Mouse (Mus musculus) hindbrain, embryonic 12.5 days (tissue): ENCODE results near the gene Hist1h2ak. TPM values are rescaled to one million over a fixed set of nuclear protein-coding genes. Genes with fewer than 3 reads are reported as not detected.
"Not testable (repeated sequence)": the region's sequence is repeated elsewhere in the genome, so short reads cannot be mapped to it uniquely, and the experiment has no call there.

Source experiments
- ATAC-seq: fragments of 200-750 bp; cut with Nextera tagmentation; 2 replicates; pipeline ENCODE4 v1.8.0; 2017; ENCODE audit warnings: moderate TSS enrichment; ENCODE audit not compliant: low FRiP score
- H3K27ac ChIP-seq: fragments of 300-500 bp; sonication (generic); 2 replicates; pipeline ENCODE4 v1.5.1; 2016; ENCODE audit warnings: mild to moderate bottlenecking
- H3K27me3 ChIP-seq: fragments of 300-500 bp; sonication (generic); 2 replicates; pipeline ENCODE4 v1.6.1; 2016; ENCODE audit warnings: mild to moderate bottlenecking
- H3K36me3 ChIP-seq: fragments of 300-500 bp; sonication (generic); 2 replicates; pipeline ENCODE4 v1.6.1; 2016; ENCODE audit warnings: mild to moderate bottlenecking
- H3K4me1 ChIP-seq: fragments of 300-500 bp; sonication (generic); 2 replicates; pipeline ENCODE4 v1.6.1; 2016
- H3K4me2 ChIP-seq: fragments of 300-500 bp; sonication (generic); replicated peaks from 2 replicates; pipeline ENCODE4 v1.6.1; 2016; ENCODE audit warnings: mild to moderate bottlenecking
- H3K4me3 ChIP-seq: fragments of 300-500 bp; sonication (generic); 2 replicates; pipeline ENCODE4 v1.5.1; 2016; ENCODE audit warnings: mild to moderate bottlenecking
- H3K9ac ChIP-seq: fragments of 300-500 bp; sonication (generic); 2 replicates; pipeline ENCODE4 v1.6.1; 2016; ENCODE audit warnings: mild to moderate bottlenecking, moderate library complexity
- H3K9me3 ChIP-seq: fragments of 300-500 bp; sonication (generic); replicated peaks from 2 replicates; pipeline ENCODE4 v1.6.1; 2016; ENCODE audit warnings: mild to moderate bottlenecking
- WGBS: fragments of 180-500 bp; shearing (Covaris S2); methylation state at CpG from one replicate; pipeline ENCODE4 v1.1.7; 2016; 5-methylcytosine and 5-hydroxymethylcytosine counted together
- polyA plus RNA-seq: library from polyadenylated mRNA; unstranded; fragments of >200 nt; fragmentation: Nextera tagmentation; extraction: Ambion mirVana; gene quantifications from 2 replicates; pipeline ENCODE4 v1.2.1, GENCODE M21; 2016

The Hist1h2ak gene
- polyA plus RNA-seq = 12.2 and 28.3 TPM in 2 replicates

GRCm38 (mm10) chr13:21753524-21754285 lies at the start of gene Hist1h2ak, which contains the start of gene Hist1h2bn:
TSS of gene Hist1h2ak (minus strand) at chr13:21753827.
TSS of gene Hist1h2bn (plus strand) at chr13:21754123.
- peak within 1 kb of the TSS; percentile 71 for H3K4me2 ChIP-seq
- not testable (repeated sequence) for H3K9me3 ChIP-seq, H3K36me3 ChIP-seq, H3K27me3 ChIP-seq
- peak within 1 kb of the TSS; percentile 68 for H3K9ac ChIP-seq
- H3K4me1 ChIP-seq = peaks cover 24% of the 10 kb centered on the region
- peak within 1 kb of the TSS; percentile 93 for H3K27ac ChIP-seq
- peak within 1 kb of the TSS; percentile 44 for H3K4me3 ChIP-seq
- peak; percentile 94 for ATAC-seq
- under 1% methylated on average over 48 of the region's 50 CpGs for WGBS

GRCm38 (mm10) chr13:21803058-21803457 lies 49.4 kb upstream of the Hist1h2ak start:
- H3K27me3 ChIP-seq, H3K4me3 ChIP-seq, H3K9ac ChIP-seq, H3K36me3 ChIP-seq, H3K9me3 ChIP-seq, H3K4me2 ChIP-seq, H3K4me1 ChIP-seq, H3K27ac ChIP-seq: not testable (repeated sequence)
- no CpG with 5 or more reads among the region's 4 CpGs for WGBS
- peak; percentile 80 for ATAC-seq

DNA sequence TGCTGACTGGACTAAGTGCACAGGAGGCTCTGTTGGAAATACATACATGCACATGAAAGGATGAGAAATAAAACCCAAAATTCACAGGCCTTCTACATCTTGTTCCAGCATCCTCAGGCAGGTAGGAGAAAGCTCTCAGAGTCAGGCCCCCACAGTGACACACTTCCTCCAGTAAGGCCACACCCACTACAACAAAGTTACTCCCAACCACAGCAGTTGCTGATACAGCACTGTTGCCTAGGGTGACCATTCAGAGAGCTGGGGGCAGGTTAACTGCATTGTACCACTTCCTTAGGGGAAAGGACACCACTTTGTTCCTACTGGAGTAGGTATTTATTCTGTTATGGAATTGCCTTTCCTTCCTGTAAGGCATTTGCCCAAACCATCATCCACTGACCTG lies 43.5 kb upstream of the Hist1h2ak start:
- H3K36me3 ChIP-seq, H3K4me1 ChIP-seq, H3K9me3 ChIP-seq, H3K4me3 ChIP-seq, ATAC-seq, H3K9ac ChIP-seq, H3K4me2 ChIP-seq, H3K27me3 ChIP-seq, H3K27ac ChIP-seq: not testable (repeated sequence)

- 0 out of 2 replicates have a peak, but pooled peaks cover 3% of the 10 kb centered on the region for H3K27me3 ChIP-seq
- no peak overlapping the region for H3K9ac ChIP-seq
- H3K4me3 ChIP-seq = no peak overlapping the region
- no peak overlapping the region for H3K27ac ChIP-seq
- WGBS = 92% methylated on average over 7 of the region's 7 CpGs
- H3K4me1 ChIP-seq = peaks cover 4% of the 10 kb centered on the region
- H3K4me2 ChIP-seq = no peak overlapping the region
- ATAC-seq = no peak
- no peaks in the 10 kb centered on the region for H3K36me3 ChIP-seq
- H3K9me3 ChIP-seq = no peaks in the 10 kb centered on the region
These were observed 42.0 kb upstream of the Hist1h2ak start for GRCm38 (mm10) chr13:21795584-21795983.

GRCm38 (mm10) chr13:21790601-21791283 lies 37.1 kb upstream of the Hist1h2ak start:
- Histone ChIP-seq H3K36me3 (no peaks in the 10 kb centered on the region), H3K4me2 (peak overlapping the region; percentile 35), H3K27ac (no peak overlapping the region), H3K4me3 (no peak overlapping the region), H3K9ac (0 out of 2 replicates have a peak overlapping the region, but pooled peaks have one; percentile 35), H3K9me3 (no peaks in the 10 kb centered on the region), H3K4me1 (peaks cover 15% of the 10 kb centered on the region), H3K27me3 (0 out of 2 replicates have a peak, but pooled peaks cover 4% of the 10 kb centered on the region)
- 6% methylated on average over 18 of the region's 18 CpGs for WGBS
- no peak for ATAC-seq

GRCm38 (mm10) chr13:21789925-21790324 lies 36.3 kb upstream of the Hist1h2ak start:
- 0 out of 2 replicates have a peak, but pooled peaks cover 4% of the 10 kb centered on the region for H3K27me3 ChIP-seq
- no peak overlapping the region for H3K4me2 ChIP-seq
- WGBS = 54% methylated on average over 6 of the region's 6 CpGs
- H3K27ac ChIP-seq = no peak overlapping the region
- no peak overlapping the region for H3K4me3 ChIP-seq
- H3K36me3 ChIP-seq = no peaks in the 10 kb centered on the region
- H3K9ac ChIP-seq = no peak overlapping the region
- ATAC-seq = no peak
- H3K4me1 ChIP-seq = peaks cover 15% of the 10 kb centered on the region
- no peaks in the 10 kb centered on the region for H3K9me3 ChIP-seq

GRCm38 (mm10) chr13:21787760-21788593 lies 34.4 kb upstream of the Hist1h2ak start:
- H3K27ac ChIP-seq = peak overlapping the region; percentile 74
- H3K4me2 ChIP-seq = peak overlapping the region; percentile 59
- 11% methylated on average over 17 of the region's 21 CpGs for WGBS
- H3K27me3 ChIP-seq = 0 out of 2 replicates have a peak, but pooled peaks cover 4% of the 10 kb centered on the region
- H3K36me3 ChIP-seq = no peaks in the 10 kb centered on the region
- H3K9ac ChIP-seq = peak overlapping the region; percentile 45; the same call in 1 of the 2 replicates
- ATAC-seq = peak; percentile 33
- no peaks in the 10 kb centered on the region for H3K9me3 ChIP-seq
- H3K4me3 ChIP-seq = peak overlapping the region; percentile 25
- peaks cover 23% of the 10 kb centered on the region for H3K4me1 ChIP-seq

GRCm38 (mm10) chr13:21786899-21787629 lies 33.4 kb upstream of the Hist1h2ak start, which contains the start of the genes Hist1h2an and Hist1h2bp:
TSS of gene Hist1h2an (minus strand) at chr13:21787218.
TSS of gene Hist1h2bp (plus strand) at chr13:21787461.
- Histone ChIP-seq H3K4me1 (peaks cover 31% of the 10 kb centered on the region), H3K9ac (peak within 1 kb of the TSS; percentile 47), H3K4me2 (peak within 1 kb of the TSS; percentile 59), H3K27ac (peak within 1 kb of the TSS; percentile 82), H3K4me3 (peak within 1 kb of the TSS; percentile 33)
- peak; percentile 97 for ATAC-seq
- WGBS = under 1% methylated on average over 44 of the region's 63 CpGs
- not testable (repeated sequence) for H3K27me3 ChIP-seq, H3K9me3 ChIP-seq, H3K36me3 ChIP-seq

DNA sequence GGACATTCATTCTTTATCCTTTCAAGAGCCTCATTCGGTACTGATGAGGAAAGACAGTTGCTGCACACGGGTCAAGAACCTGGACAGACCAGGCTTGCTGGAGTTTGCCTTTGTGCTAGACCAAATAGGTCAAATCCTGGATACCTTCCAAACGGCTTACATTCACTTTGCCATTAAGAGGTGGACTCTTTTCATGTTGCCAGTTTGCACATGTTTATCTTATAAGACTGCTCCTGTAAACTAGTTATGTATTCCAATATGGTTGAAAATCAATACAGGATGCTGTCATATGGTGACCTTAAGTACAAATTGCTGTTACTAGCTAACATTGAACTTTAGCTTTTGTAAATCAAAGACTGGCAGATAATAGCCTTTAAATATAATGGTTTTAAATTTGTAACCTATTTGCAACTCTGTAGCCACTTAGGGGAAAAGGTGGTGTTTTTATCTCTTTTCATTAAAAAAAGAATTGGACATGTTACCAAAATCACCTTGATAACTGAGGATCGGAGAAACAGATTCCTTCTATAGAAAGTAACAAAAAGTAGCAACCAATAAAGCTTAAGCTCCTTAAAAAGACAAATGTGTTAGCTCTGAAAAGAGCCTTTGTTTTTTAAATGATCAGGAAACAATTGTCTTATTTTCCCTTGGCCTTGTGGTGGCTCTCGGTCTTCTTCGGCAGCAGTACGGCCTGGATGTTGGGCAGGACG lies 32.7 kb upstream of the Hist1h2ak start:
- WGBS = 4% methylated on average over 8 of the region's 8 CpGs
- H3K9ac ChIP-seq = peak overlapping the region; percentile 47

DNA sequence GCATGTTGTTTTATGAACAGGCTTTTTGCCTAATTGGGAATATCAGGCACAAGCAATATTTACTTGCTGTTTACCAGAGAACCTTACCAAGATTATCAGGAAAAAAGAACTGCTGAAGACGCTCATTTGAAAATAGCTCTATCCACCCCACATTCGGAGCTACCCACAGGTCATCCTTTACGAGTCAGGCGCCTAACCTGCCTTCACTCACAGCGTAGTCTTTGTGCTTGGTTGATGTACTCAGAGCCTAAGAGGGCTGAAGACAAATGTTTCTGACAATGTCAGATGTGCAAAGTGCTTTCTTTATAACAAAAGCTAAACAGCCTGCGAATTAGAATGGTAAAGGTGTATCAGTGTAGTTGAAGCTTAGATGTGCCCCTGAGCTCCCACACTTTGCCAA lies 30.7 kb upstream of the Hist1h2ak start:
- 21% methylated on average over 6 of the region's 6 CpGs for WGBS
- ATAC-seq = no peak
- H3K9me3 ChIP-seq = no peaks in the 10 kb centered on the region
- H3K27me3 ChIP-seq = no peaks in the 10 kb centered on the region
- peaks cover 33% of the 10 kb centered on the region for H3K4me1 ChIP-seq
- H3K4me3 ChIP-seq = no peak overlapping the region
- peak overlapping the region; percentile 76 for H3K27ac ChIP-seq
- H3K9ac ChIP-seq = peak overlapping the region; percentile 44; the same call in 1 of the 2 replicates
- H3K36me3 ChIP-seq = no peaks in the 10 kb centered on the region
- H3K4me2 ChIP-seq = peak overlapping the region; percentile 71

More for the DNA sequence above, 32.7 kb upstream of the Hist1h2ak start:
- H3K36me3 ChIP-seq = no peaks in the 10 kb centered on the region
- 0 out of 2 replicates have a peak, but pooled peaks cover 4% of the 10 kb centered on the region for H3K27me3 ChIP-seq
- no peaks in the 10 kb centered on the region for H3K9me3 ChIP-seq
- no peak for ATAC-seq
- H3K4me2 ChIP-seq = peak overlapping the region; percentile 59
- H3K4me1 ChIP-seq = peaks cover 31% of the 10 kb centered on the region
- H3K4me3 ChIP-seq = peak overlapping the region; percentile 33
- peak overlapping the region; percentile 82 for H3K27ac ChIP-seq

DNA sequence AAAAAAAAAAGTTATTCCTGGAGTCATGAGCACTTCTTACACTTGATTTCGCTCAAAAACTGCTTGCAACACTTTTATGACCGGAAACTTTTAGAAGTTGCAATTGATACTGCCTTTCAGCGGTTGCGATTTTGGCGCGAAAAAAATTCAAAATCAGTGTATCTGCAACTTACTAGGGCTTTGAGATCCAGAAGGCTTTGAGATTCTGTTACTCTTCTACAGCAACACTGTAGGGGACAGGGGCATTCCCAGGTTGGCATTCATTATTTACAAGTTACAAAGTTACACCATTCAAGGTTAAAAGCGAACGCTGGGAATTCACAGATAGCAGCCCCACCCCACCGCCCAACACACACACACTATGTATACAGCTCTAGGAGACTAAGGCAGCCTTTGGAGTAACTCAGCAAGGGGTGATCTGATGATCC lies 30.1 kb upstream of the Hist1h2ak start:
- no peaks in the 10 kb centered on the region for H3K27me3 ChIP-seq
- no peaks in the 10 kb centered on the region for H3K36me3 ChIP-seq
- WGBS = 2% methylated on average over 9 of the region's 9 CpGs
- peak overlapping the region; percentile 71 for H3K4me2 ChIP-seq
- H3K9ac ChIP-seq = peak overlapping the region; percentile 44
- H3K4me3 ChIP-seq = peak overlapping the region; percentile 39
- H3K27ac ChIP-seq = peak overlapping the region; percentile 76
- peaks cover 33% of the 10 kb centered on the region for H3K4me1 ChIP-seq
- ATAC-seq = no peak
- no peaks in the 10 kb centered on the region for H3K9me3 ChIP-seq
